Mouse (Mus musculus) hindbrain, embryonic 11.5 days (tissue): ENCODE data around the gene Ccdc28a. TPM values are rescaled to one million over a fixed set of nuclear protein-coding genes. Genes with fewer than 3 reads are reported as not detected.

Experiments used
- ATAC-seq: fragments of 200-750 bp; cut with Nextera tagmentation; 2 replicates; pipeline ENCODE4 v1.8.0; 2017; ENCODE audit warnings: mild to moderate bottlenecking, moderate TSS enrichment, moderate library complexity; ENCODE audit not compliant: low FRiP score
- DNase-seq: peaks from one replicate; pipeline ENCODE4 v3.0.0-alpha.2; 2015; ENCODE audit warnings: low spot score
- H3K27ac ChIP-seq: fragments of 300-500 bp; sonication (generic); 2 replicates; pipeline ENCODE4 v1.5.1; 2014; ENCODE audit warnings: mild to moderate bottlenecking, low read depth, low read length
- H3K27me3 ChIP-seq: fragments of 300-500 bp; sonication (generic); 2 replicates; pipeline ENCODE4 v1.6.1; 2014; ENCODE audit warnings: mild to moderate bottlenecking, low read length, moderate library complexity, mixed read lengths; ENCODE audit not compliant: control insufficient read depth, insufficient read depth
- H3K36me3 ChIP-seq: fragments of 300-500 bp; sonication (generic); 2 replicates; pipeline ENCODE4 v1.6.1; 2014; ENCODE audit warnings: mild to moderate bottlenecking, low read length, moderate library complexity, mixed read lengths; ENCODE audit not compliant: control insufficient read depth, insufficient read depth
- H3K4me1 ChIP-seq: fragments of 300-500 bp; sonication (generic); replicated peaks from 2 replicates; pipeline ENCODE4 v1.6.1; 2014; ENCODE audit warnings: low read length, mixed read lengths; ENCODE audit not compliant: control insufficient read depth, insufficient read depth
- H3K4me2 ChIP-seq: fragments of 300-500 bp; sonication (generic); replicated peaks from 2 replicates; pipeline ENCODE4 v1.6.1; 2014; ENCODE audit warnings: mild to moderate bottlenecking, low read depth, low read length
- H3K4me3 ChIP-seq: fragments of 300-500 bp; sonication (generic); 2 replicates; pipeline ENCODE4 v1.5.1; 2014; ENCODE audit warnings: low read depth, low read length
- H3K9ac ChIP-seq: fragments of 300-500 bp; sonication (generic); 2 replicates; pipeline ENCODE4 v1.6.1; 2014; ENCODE audit warnings: low read depth, low read length
- H3K9me3 ChIP-seq: fragments of 300-500 bp; sonication (generic); 2 replicates; pipeline ENCODE4 v1.6.1; 2016; ENCODE audit warnings: low read length; ENCODE audit not compliant: control insufficient read depth
- WGBS: fragments of 180-500 bp; shearing (Covaris S2); extraction: QIAGEN DNeasy Blood & Tissue Kit; methylation state at CpG from one replicate; pipeline ENCODE4 v1.1.7; 2014; 5-methylcytosine and 5-hydroxymethylcytosine counted together
- polyA plus RNA-seq: library from polyadenylated mRNA; unstranded; fragments of >200 nt; fragmentation: Nextera tagmentation; extraction: Ambion mirVana; gene quantifications from 2 replicates; pipeline ENCODE4 v1.2.1, GENCODE M21; 2014

Gene Ccdc28a
- polyA plus RNA-seq, 1 experiment from 2014 or later = 7.0 TPM

DNA sequence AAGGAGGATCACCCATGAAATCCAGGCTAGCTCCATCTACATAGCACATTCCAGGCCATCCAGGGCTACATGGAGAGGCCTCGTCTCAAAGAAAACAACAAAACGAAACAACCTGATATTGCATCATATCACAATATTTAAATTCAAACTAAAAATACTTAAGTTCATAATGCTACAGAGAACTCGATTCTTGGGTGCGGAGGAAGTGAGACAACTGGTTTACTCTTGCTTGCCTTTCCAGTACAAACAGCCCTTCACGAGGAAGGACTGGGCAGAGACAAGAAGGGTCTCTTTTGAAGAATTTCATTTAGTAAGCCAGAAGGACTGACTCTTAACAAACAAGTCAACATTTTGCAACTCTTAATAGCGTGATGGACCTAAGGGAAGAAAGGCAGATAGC is 46.2 kb downstream of the Ccdc28a start:
- WGBS = 88% methylated on average over 6 of the region's 6 CpGs
- DNase-seq (no peak), ATAC-seq (no peak)
- no peak overlapping the region for H3K4me2 ChIP-seq
- no peak overlapping the region for H3K4me3 ChIP-seq
- no peak overlapping the region for H3K9ac ChIP-seq
- no peaks in the 10 kb centered on the region for H3K9me3 ChIP-seq
- H3K36me3 ChIP-seq = no peaks in the 10 kb centered on the region
- H3K27ac ChIP-seq = no peak overlapping the region
- H3K4me1 ChIP-seq = no peaks in the 10 kb centered on the region
- no peaks in the 10 kb centered on the region for H3K27me3 ChIP-seq

DNA sequence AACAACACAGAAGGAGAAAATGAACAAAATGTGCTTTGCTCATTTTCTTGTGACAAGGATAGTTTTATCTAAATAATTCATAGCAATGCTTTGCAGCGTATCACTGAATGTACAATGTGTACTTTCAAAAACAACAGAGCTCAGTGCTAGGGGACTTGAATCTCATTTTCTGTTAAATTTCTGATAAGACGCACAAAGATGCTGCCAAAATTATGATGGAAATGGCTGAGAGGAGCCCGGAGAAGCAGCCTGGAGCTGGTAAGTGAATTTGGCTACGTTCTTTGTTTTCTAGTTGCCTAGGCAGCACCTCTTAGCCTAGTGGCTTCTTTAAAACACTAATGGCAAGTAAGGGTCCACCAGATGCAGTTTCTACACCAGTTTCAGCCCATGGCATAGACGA is 52.6 kb downstream of the Ccdc28a start:
- H3K4me1 ChIP-seq = no peaks in the 10 kb centered on the region
- WGBS = 84% methylated on average over 5 of the region's 5 CpGs

GRCm38 (mm10) chr10:18177304-18177703 is 57.5 kb downstream of the Ccdc28a start:
- Histone ChIP-seq H3K4me3 (no peak overlapping the region), H3K4me1 (no peaks in the 10 kb centered on the region), H3K36me3 (no peaks in the 10 kb centered on the region), H3K4me2 (no peak overlapping the region), H3K27me3 (no peaks in the 10 kb centered on the region), H3K9me3 (no peaks in the 10 kb centered on the region), H3K27ac (no peak overlapping the region), H3K9ac (no peak overlapping the region)
- DNase-seq (no peak), ATAC-seq (no peak)
- WGBS = 83% methylated on average over 2 of the region's 2 CpGs

More for the DNA sequence above, 52.6 kb downstream of the Ccdc28a start:
- DNase-seq (no peak), ATAC-seq (no peak)
- Histone ChIP-seq H3K36me3 (no peaks in the 10 kb centered on the region), H3K27me3 (no peaks in the 10 kb centered on the region), H3K27ac (no peak overlapping the region), H3K9me3 (no peaks in the 10 kb centered on the region), H3K4me3 (no peak overlapping the region), H3K4me2 (no peak overlapping the region), H3K9ac (no peak overlapping the region)

DNA sequence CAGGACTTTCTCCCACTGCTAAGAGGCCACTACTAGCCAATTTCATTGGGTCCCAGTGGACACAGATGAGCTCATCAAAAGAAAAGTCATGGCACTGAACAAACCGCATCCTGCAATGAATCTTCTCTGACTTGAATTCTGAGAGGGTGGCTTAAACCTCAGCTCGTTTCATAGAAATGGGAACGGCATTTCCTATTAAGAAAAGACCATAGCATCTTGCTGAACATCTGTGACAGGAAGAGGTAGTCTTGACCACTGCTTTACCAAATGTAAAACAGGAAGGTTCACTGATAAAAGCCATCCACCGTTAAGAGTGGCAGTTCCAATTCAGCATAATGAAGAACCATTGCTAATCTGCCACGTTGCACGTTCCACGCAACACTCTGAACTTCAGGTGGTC is 58.1 kb downstream of the Ccdc28a start:
- H3K9ac ChIP-seq = no peak overlapping the region
- H3K9me3 ChIP-seq = no peaks in the 10 kb centered on the region
- WGBS = 95% methylated on average over 7 of the region's 7 CpGs
- no peak overlapping the region for H3K4me2 ChIP-seq
- no peak for ATAC-seq
- H3K27ac ChIP-seq = no peak overlapping the region
- H3K4me3 ChIP-seq = no peak overlapping the region
- no peaks in the 10 kb centered on the region for H3K4me1 ChIP-seq
- no peak for DNase-seq
- H3K36me3 ChIP-seq = no peaks in the 10 kb centered on the region
- H3K27me3 ChIP-seq = no peaks in the 10 kb centered on the region

DNA sequence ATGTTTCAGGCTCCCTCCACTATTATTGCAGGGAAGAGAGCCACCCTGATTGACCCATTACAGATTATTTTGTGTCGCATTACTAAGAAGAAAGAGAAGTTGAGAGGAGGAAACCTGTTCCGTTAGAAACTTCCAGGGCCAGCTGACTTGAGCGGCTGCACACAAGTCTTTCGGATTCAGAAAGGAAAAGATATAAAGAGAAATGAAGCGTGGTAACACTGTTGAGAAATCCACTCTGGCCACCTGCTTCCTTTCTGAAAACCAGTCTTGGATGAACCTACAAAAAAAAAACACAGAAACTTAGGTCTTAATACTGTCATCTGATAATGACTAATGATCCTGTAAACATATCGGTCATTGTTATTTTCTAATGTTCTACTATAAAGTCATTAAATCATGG is 59.7 kb downstream of the Ccdc28a start:
- WGBS = 94% methylated on average over 6 of the region's 6 CpGs
- ATAC-seq = no peak

More for the DNA sequence above, 59.7 kb downstream of the Ccdc28a start:
- Histone ChIP-seq H3K36me3 (no peaks in the 10 kb centered on the region), H3K27ac (no peak overlapping the region), H3K27me3 (no peaks in the 10 kb centered on the region), H3K4me3 (no peak overlapping the region), H3K9ac (no peak overlapping the region), H3K4me2 (no peak overlapping the region), H3K9me3 (no peaks in the 10 kb centered on the region), H3K4me1 (no peaks in the 10 kb centered on the region)
- DNase-seq = no peak

Other genes starting within 250 kb of the Ccdc28a start
- gene Abracl, start 211.7 kb downstream of the Ccdc28a start, polyA plus RNA-seq = 220 and 223 TPM in 2 replicates
- gene Reps1, start 179.1 kb downstream of the Ccdc28a start, polyA plus RNA-seq = 24.6 and 29.7 TPM in 2 replicates
- 0.12 TPM in 1 of 2 replicates, not detected in the other for gene Ect2l, start 24.1 kb downstream of the Ccdc28a start, polyA plus RNA-seq
- 22.2 and 23.4 TPM in 2 replicates for gene Nhsl1, start 84.0 kb upstream of the Ccdc28a start, polyA plus RNA-seq